Mouse (Mus musculus) retina, postnatal 1 day (tissue): ENCODE measurements around the gene Fkbp10.

ENCODE experiments used
- DNase-seq: peaks from one replicate; pipeline ENCODE4 v3.0.0-alpha.2; 2012

The Fkbp10 gene

DNA sequence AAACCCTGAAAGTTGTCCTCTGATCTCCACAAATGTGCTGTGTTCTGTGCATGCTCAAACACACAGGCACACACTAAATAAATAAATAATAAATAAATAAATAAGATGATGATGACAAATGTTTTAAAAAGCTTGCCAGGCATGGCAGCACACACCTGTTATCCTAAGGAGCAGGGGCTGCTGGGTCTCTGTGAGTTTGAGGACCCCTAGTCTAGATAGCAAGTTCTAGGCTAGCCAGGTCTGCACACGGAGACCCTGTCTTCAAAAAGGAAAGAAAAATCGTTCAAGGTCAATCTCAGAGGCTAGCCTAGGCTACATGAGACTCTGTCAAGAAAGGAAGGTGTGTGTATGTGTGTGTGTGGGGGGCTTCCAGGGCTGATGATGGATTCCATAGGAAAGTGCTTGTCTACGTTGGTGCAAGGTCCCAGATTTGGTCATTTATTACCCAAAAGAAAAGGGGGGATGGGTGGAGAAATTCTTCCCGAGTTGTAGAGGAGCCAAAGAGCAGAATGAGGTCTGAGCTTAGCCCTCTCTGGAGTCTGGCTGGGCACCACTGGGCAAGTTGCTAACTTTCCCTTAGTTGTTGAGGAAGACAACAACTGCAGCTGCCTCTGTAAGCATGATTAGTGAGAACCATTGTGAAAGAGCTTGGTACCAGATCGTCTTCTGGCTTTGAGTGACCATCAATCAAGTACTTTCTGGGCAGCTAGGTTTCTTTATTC, 21.0 kb upstream of the Fkbp10 start:
- DNase-seq, result no peak

DNA sequence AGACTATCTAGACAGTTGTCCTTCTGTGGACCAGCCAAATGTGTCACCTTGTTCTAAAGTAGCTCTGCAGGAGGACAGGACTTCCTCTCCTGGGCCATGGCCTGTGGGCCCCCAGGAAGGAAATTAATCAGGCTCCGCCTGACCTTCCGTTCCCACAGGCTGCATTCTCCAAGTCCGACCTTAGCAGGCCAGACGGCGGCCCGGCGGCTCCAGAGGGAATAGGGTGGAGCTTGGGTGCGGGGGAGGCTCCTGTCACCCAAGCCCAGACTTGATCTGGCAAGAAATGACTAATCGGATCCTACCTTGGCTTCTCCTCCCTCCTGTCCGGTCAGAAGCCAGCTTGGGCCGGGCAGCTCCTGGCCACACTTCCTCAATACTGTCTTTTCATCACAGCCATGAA, 20.3 kb upstream of the Fkbp10 start:
- peak; percentile 27 for DNase-seq

DNA sequence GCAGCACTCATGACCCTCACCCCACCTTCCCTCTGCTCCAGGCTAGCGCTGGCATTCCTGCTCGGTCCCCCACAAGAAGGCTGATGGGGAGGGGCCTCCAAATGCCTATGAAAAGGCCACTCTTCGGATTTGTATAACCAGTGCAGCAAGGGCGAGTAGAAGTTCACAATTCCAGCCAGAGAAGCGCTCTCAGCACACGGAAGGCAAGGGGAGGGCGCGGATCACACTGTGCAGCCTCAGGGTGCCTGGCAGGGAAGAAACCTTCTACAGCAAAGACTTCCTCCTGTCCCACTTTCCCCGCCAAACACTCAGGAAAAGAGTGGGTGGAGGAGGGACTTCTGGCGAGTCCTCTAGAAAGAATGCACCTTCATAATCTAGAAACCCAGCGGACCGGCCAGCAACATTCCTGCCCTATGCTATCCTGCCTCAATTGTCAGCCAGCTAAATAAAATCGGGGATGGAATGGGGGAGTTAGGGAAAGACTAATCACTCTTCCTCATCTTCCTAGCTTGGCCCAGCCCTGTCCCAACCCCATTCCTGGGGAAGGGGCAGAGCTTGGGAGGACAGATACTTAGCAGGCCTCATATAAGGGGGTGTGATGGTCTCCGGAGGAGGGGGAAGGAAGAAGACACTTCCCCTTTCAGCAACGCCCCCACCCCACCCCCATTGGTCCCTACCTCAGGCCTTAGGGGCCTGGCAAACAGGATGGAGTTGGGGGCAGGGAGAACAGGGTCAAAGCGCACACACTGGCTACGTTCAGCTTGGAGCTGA, 19.5 kb upstream of the Fkbp10 start:
- DNase-seq, result peak; percentile 35

DNA sequence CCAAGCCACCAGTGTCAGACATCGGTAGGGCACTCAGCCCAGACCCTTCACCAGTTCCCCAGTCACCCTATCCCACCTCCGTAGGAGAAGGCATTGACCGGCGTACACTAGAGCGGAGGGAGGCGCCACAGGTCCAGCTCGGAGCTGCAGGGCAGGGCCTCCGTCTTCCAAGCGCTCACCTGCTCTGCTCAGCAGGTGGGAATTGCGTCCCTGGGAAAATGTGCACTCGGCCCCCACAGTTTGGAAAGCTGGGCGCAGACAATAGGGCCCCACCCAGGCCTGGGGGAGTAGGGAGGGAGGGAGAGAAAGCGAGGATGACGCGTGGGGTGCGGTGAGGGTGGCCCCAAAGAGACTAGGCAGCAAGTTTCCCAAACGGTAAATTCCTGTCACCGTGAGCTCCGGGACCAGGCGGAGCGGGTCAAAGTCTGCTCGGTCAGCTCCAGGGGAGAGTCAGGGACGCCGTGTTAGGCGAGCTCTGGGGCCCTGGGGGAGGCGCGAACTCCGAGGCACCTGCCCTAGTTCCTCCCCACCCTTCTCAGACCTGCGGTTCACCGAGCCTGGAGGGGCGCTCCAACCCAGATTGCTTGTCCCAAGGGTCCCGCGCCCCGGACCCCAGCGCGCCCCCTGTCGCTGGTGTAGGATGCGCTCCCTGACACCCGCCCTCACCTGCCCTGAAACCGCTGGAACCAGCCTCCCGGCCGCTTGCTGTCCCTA, 18.5 kb upstream of the Fkbp10 start:
- peak; percentile 30 for DNase-seq

DNA sequence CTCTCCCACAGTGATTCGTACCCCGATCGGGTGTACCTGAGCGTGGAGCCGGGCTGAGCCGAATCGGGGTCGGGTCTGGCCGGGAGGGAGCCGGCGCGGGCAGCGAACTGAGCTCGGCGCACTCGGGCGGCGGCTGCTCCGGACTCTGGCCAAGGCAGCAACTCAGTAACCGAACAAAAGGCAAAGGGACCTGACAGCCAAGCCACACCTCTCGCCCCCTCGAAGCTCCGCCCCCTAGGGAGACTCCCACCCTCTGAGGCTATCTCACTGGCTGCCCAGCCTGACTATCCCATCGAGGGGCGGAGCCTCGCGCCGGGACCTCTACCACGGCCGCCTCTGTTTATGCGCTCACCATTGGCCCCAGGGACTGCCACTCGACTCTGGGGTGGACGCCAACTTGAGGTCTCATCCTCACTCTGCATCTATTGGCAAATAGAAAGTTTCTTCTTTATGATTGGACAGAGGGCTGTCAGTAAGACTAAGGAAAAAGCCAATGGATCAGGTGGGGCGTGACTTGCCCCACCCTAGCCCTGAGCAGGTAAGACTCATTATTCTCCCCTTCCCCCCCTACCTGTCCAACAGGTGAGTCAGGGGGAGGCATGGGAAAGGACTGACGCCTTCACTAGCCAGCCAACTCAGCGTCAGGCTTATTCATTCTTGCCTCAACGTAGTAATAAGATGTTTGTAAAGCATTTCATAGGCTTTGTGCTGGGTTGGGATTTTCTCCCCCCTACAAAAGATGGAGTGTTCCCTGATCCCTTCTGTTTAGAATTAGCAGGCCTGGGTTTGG, 17.7 kb upstream of the Fkbp10 start, which contains the start of gene Jup:
Gene Jup (minus strand): TSS at position 164 of the 790 bp plus-strand sequence.
- peak; percentile 100 for DNase-seq

DNA sequence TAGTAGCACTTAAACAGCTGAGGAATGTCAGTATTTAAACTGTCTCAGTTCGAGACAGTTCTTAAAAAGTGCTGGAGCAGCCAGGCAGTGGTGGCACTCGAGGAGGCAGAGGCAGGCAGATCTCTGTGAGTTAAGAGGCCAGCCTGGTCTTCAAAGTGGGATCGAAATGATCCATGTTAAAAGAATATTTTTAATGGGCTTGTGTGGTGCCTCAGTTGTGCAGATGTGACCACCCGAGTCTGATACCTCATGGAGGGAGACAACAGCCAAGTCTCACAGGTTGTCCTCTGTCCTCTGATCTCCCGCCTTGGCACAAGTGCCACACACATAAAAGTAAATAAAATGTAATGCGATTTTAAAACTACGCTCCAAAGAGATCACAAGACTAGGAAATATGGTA, 17.0 kb upstream of the Fkbp10 start:
- no peak for DNase-seq

DNA sequence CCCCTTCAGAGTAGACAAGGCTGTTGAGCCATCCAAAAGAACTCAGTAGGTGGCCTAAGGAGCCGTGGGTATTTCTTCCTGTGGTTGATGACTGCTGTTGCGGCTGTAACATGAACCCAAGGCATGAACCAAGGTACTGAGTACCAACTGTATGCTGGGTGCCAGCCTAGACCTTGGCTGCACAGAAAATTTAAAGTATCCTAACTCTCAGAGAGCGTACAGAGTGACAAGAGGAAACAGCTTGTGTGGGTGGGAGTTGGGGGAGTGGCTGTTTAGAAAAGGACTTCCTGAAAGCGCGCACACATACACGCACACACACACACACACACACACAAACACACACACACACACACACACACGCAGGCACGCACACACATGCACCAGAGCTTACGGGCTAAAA, 16.2 kb upstream of the Fkbp10 start:
- no peak for DNase-seq

DNA sequence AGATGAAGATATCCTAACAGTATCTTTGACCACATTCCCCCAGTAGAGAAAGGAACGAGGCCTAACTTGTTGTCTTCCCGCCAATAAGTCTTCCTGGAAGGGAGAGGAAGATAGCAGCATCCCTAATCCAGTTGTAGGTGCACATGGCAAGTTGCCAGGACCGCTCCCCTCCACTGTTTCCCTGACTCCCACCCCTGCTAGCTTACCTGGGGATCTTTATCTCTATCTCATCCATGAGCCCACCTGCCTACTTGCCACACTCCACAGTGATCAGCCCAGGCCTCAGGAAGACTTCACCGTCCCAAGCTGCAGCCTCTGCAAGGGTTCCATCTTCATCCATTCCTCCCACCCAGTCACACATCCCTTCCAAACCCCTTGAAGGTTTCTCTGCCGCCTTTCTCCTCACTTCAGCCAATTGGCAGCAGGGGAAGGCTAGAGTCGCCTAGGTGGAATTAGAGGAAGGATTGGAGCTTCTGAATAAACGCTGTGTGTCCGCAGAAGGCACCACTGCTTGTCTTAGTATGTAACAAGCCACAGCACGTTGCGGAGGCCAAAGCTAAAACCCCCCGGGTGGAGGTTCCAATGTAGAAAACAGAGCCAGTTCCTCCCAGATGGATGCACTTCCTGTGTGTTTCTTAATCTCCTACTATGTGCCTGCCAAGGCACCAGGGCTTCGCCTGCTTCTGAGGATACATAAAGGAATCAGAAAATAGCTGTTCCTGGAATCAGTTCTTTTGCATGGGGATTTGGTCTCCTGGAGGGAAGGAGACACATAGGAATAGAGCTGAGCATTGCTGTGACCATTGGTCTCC, 15.6 kb upstream of the Fkbp10 start:
- no peak for DNase-seq

DNA sequence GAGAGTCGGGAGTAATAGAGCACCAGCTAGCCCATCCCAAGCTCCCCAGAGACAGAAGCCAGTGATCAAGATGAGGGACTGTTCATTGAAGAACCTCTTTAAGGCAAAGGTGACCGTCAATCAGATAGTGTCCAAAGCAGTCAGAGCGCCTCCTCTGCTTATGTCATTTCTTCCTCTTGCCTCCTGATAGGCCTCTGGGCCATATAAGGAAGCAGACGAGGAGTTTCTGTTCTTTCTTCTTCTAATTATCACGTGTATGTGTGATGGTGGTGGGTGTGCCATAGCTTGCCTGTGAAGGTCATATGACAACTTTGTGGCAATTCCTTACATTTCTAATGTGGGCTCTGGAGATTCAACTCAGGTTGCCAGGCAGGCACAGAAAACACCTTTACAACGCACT, 14.7 kb upstream of the Fkbp10 start:
- DNase-seq, result no peak

DNA sequence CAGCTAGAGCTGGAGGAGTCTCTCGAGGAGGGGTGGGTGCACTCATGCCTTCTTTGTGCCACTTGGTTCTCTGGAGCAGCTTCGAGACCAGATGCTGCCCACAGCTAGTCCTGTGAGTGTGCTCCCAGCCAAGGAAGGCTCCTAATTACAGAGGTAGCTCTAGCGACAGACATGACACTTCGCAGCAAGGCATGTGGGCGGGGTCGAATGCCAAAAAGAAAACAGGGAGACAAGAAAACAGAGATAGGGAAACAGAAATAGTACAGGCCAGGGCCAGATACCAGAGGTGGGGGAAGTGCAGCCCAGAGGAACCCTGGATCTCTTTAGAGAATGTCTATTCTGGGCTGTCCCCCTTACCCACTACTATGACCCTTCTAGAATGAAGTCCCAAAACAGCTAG, 13.3 kb upstream of the Fkbp10 start:
- no peak for DNase-seq

DNA sequence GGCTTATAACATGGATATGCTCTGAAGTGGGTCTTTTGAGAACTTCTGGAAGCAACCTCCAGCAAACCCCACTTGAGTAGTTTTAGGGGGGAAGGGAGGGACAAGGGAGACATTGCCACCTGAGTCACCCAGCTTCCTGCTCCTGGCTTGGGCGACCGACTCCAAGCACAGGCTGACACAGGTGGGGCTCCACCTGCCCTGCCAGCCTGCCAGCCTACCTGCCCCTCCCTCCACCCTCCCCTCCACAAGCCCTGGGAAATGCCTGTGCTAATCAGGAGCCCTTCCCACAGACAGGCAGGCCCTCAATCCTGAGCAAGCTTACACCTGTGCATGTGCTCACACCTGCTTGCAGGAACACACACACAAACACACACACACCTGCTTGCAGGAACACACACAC, 12.8 kb upstream of the Fkbp10 start:
- no peak for DNase-seq

DNA sequence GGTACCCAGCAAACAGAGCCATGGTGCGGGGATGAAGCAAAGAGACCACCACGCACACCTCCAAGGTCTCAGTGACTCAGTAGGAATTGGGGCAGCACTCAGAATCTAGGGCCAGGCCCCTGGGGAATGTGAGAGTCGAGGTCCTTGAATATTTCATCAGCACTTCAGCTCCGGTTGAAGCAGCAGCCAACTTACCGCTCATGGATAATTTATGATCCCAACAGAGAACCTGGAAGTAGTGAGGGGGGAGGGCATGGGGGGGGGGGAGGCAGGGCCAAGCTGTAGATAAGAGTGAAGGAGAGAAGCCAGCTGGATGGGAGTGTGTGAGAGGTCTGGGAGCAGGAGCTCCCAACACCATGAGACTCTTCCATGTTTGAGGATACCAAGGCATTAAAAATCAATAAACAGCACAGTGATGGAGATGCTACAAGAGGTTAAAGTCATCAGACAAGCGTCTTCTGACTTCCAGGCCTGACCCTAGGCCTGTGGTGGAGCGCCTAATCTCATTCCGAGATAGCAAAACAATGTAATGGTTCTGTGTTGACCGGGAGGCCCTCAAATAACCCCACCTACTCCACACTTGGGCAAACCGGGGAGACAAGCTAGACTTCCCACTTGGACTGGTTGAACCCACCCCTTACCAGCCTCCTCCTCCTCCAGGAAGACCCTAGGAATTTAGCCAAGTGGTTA, 11.9 kb upstream of the Fkbp10 start:
- DNase-seq, result peak; percentile 57

DNA sequence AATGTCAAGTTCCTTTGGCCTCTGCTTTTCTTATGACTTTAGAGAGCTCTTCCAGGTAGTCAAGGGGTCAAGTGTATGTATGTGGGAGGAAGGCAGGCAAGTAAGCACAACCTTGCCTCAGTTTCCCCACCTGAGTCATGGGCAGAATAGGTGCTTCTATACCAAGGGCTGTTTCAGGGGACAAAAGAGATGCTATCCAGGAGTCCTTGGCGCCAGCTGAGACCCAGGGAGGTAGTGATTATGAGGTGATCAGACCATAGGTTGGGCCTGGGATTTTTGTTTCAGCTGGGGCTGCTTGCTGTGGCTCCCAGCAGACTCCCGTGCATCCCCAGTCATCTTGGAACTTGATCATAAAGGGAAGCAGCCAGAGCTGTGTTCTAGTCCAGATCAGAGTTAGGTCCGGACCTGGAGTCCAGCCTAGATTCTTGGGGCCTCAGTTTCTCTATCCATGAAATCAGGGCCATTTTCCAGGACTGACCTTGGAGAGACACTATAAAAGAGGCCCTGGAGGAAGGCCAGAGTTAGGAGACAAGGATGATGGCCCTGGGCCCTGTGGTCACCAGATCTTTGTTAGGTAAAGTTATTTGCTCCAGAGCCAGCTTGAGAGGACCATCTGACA, 10.9 kb upstream of the Fkbp10 start:
- no peak for DNase-seq

DNA sequence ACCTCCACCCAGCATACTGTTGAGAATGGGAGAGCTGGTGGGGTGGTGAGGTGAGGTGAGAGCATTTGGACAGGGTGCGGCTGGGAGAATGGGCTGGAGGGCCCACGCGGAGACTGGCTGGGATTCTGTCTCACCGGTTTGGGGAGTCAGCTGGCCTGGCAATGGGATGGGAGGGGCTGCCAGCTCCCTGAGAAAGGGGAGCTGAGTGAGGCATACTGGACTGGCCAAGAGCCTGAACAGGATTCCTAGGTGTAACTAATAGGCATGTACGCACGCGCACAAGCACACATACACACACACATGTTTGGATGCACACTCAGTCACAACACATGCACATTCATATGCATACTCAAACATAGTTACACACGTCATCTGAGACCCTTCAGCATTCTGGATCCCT, 9.2 kb upstream of the Fkbp10 start:
- no peak for DNase-seq

DNA sequence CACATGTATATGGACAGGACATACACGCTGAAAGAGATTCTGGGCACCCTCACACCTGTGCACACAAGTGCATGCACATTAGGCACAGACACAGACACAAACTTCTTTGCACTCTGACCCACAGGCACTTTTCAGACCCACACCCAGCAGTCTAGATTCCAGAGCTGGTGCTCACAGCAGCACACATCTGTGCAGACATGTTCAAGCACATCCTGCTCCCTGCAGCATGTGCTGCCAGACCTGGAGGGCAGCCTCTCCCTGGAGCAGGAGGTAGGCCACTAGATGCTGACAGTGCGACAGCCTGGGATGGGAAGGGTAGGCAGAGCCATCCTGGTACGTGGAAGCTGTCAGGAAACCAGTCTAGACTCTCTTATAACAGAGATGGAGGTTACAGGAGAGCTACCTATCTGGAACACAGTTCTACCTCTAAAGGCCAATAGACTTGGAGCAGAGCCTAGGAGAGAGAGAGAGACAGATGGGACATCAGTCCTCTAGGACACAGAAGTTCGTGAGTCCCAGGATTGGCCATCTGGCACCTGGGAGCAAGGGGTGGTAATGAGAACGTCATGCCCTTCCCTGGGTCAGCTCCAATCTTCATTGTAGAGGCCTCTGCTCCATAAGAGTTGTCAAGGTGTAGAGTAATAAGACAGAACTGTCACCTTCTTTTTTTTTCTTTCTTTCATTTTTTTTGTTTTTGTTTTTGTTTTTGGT, 8.3 kb upstream of the Fkbp10 start:
- no peak for DNase-seq

DNA sequence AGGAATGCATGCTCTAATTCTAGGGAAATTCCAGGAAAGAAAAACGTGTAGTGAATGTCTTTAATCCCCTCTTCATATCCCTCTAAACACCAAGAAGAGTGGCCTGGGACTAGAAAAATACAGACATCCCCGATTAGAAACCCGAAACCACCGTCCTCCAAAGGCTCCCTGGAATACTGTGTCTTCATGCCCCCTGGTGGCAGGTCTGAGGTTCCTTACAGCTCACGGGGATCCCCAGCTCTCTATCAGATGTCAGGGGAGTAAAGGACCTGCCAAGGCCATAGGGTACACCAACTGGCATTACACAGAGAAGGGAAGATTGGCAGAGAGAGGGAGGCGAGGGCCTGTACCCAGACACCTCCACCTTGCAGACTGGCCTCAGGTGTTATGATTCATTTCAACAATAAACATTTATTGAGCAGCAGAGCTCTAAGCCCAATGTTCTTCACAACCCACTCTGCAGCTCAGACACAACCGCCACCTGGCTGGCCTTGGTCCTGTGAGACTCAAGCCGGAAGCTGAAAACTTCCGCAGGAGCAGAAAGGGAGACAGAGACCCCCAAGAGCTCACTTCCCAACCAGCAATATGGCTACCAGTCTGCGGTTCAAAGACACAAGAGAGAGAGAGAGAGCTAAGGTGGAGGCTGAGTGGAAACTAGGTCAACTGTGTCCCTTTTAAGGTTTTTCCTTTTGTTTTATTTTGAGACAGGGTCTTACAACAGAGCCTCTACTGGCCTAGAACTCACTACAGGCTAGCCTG, 7.2 kb upstream of the Fkbp10 start:
- DNase-seq, result peak; percentile 76

DNA sequence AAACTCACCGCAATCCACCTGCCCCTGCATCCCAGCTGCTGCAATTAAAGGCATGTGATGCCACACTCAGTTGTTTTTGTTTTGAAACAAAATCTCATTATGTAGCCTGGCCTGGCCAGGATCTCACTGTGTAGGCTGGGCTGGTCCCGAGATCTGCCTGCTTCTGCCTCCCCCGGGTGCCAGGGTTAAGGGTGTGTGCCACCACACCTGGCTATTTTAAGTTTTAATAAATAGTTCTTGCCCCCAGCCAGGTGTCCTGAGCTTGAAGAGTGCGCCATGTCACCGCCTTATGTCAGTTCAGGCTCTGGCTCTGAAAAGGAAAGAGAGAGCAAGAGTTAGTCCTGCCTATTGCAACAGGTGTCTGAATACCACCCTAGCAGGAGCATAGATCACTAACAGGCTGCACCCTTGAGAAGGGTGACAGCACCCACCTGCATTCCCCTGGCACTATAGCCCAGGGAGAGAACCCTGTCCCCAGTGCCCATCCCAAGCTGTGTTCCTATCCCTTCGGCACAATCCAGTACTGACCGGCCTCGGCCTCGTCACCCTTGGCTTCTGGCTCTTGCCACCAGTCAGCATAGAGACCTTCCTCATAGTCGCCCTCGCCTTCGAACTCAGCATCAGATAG, 6.5 kb upstream of the Fkbp10 start:
- no peak for DNase-seq

DNA sequence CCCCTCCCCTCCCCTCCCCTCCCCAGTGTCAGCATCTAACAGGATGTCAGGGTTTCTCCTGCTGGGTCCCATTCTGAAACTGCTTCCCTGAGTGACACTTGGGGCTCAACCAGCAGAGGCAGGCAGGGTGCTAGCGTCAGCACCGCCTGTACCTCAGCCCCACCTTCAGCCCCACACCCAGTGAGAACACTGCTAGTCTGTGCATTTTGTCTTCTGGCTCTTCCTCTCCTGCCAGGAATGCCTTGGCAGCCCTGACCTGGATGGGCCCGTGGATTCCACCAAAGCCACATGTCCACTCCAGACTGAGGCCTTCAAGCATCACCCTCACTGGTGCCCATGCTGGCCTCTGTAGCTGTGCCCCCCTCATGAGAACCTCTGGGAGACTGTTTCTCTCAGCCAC, 5.8 kb upstream of the Fkbp10 start:
- no peak for DNase-seq

DNA sequence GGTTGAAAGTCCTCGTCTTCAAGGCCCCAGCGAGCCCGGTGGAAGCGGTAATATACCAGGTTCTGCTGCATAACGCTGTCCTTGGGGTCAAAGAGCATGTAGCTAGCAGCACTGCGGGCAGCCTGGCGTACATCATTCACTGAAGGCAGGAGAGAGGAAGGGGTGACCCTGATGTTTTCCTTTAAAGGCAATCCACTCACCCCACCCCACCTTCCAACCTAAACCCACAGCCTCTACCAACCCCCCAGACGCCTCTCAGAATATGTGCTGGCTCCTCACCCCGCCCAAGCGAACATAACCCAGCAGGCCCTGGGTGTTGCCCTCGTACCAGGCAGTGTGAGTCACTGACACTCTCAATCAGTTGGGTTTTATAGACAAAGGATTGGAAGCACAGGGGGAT, 3.8 kb upstream of the Fkbp10 start:
- no peak for DNase-seq
